Mouse (Mus musculus) fat pad, adult 2 months (tissue): Measurements from ENCODE around the gene Slc39a11.
A peak's percentile ranks its signal among the peaks of the same experiment; 100 is the strongest.

Experiments used
- DNase-seq: peaks from one replicate; pipeline ENCODE4 v3.0.0-alpha.2; 2011; ENCODE audit warnings: low read depth, low spot score; ENCODE audit errors: extremely low read depth

Gene Slc39a11

GRCm38 (mm10) chr11:113649353-113650210 lies at the start of gene Slc39a11:
Gene Slc39a11 (minus strand): TSS chr11:113650079.
- no peak for DNase-seq

- no peak for DNase-seq
Measured at GRCm38 (mm10) chr11:113699643-113700042, 49.8 kb upstream of the Slc39a11 start.

GRCm38 (mm10) chr11:113698013-113698545 lies 48.2 kb upstream of the Slc39a11 start:
- DNase-seq = no peak

GRCm38 (mm10) chr11:113697571-113697970 lies 47.7 kb upstream of the Slc39a11 start:
- DNase-seq = no peak

GRCm38 (mm10) chr11:113691851-113692250 lies 42.0 kb upstream of the Slc39a11 start:
- no peak for DNase-seq

GRCm38 (mm10) chr11:113691318-113691717 lies 41.4 kb upstream of the Slc39a11 start:
- no peak for DNase-seq

- no peak for DNase-seq
Measured at GRCm38 (mm10) chr11:113690506-113690905, 40.6 kb upstream of the Slc39a11 start.

- no peak for DNase-seq
Measured at GRCm38 (mm10) chr11:113687031-113687430, 37.2 kb upstream of the Slc39a11 start.

- no peak for DNase-seq
Measured at GRCm38 (mm10) chr11:113684707-113685426, 35.0 kb upstream of the Slc39a11 start.

- DNase-seq = no peak
Measured at GRCm38 (mm10) chr11:113683957-113684706, 34.3 kb upstream of the Slc39a11 start, which contains the start of the genes Fam104a and D11Wsu47e. Gene Fam104a (minus strand): TSS chr11:113684155. Gene D11Wsu47e (plus strand): TSS chr11:113684412.

- no peak for DNase-seq
Measured at GRCm38 (mm10) chr11:113683627-113683956, 33.7 kb upstream of the Slc39a11 start.

- DNase-seq = no peak
Measured at GRCm38 (mm10) chr11:113682897-113683626, 33.2 kb upstream of the Slc39a11 start.

GRCm38 (mm10) chr11:113681979-113682378 lies 32.1 kb upstream of the Slc39a11 start:
- DNase-seq = no peak

GRCm38 (mm10) chr11:113680954-113681353 lies 31.1 kb upstream of the Slc39a11 start:
- no peak for DNase-seq

- peak; percentile 37 for DNase-seq
Measured at GRCm38 (mm10) chr11:113678373-113678772, 28.5 kb upstream of the Slc39a11 start.

- no peak for DNase-seq
Measured at GRCm38 (mm10) chr11:113677378-113677777, 27.5 kb upstream of the Slc39a11 start.

- no peak for DNase-seq
Measured at GRCm38 (mm10) chr11:113676847-113677246, 27.0 kb upstream of the Slc39a11 start.

- no peak for DNase-seq
Measured at GRCm38 (mm10) chr11:113674595-113674994, 24.7 kb upstream of the Slc39a11 start.

GRCm38 (mm10) chr11:113673614-113674013 lies 23.7 kb upstream of the Slc39a11 start:
- DNase-seq = no peak

- DNase-seq = no peak
Measured at GRCm38 (mm10) chr11:113669711-113670110, 19.8 kb upstream of the Slc39a11 start.
